Mouse (Mus musculus) liver, embryonic 14.5 days (tissue): ENCODE results near the gene Xylt1.

Experiments used
- CTCF ChIP-seq: IDR thresholded peaks from 2 replicates; pipeline ENCODE4 v1.5.1; 2016; ENCODE audit warnings: antibody characterized with exemption, low read depth, control low read depth
- EP300 ChIP-seq: IDR thresholded peaks from 2 replicates; pipeline ENCODE4 v1.6.1; 2016; ENCODE audit warnings: antibody characterized with exemption, low read depth

- TF ChIP-seq CTCF (no peak), EP300 (no peak)
These were observed 277.4 kb downstream of the Xylt1 start for GRCm38 (mm10) chr7:117658180-117658579.
